Mouse (Mus musculus) cerebellum, postnatal 4 days (tissue): ENCODE measurements around the gene Homer3.

ENCODE experiments used
- DNase-seq, 2 experiments: peaks; one replicate each; pipeline ENCODE4 v3.0.0; 2022; ENCODE audit warnings: low spot score in 2 of 2, mixed read lengths in 1 of 2

Homer3 gene

DNA sequence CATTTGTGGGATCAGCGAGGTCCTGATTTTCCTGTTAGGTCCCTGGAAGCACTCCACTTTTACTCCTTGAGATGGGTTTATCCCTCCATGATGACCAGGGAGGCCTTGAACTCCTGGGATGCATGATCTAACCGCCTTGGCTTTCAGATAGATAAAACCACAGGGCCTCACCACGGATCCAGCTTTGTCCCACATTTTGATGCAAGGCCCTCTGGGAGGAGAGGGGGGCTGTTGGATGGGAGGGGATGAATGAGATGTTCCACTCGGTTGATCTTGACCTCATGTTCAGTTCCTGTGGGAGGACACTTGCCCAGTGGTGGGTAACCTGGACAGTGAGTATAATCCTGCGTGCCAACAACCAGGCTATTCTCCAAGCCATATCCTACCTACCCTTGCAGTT, 1.8 kb downstream of the Homer3 start:
- DNase-seq = no peak

DNA sequence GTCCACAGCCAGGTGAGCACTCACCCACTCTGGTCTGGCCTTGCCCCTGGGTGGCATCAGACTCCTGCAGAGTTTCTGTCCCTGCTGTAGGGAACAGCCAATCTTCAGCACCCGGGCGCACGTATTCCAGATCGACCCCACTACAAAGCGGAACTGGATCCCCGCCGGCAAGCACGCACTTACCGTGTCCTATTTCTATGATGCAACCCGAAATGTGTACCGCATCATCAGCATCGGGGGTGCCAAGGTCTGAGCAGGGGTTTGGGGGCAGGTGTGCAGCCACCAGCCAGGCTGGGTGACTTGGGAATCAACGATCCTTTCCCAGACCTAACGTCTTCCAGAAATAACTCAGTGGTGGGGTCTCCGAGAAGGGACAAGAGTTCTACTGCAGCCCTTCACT, 2.7 kb downstream of the Homer3 start:
- DNase-seq = no peak

DNA sequence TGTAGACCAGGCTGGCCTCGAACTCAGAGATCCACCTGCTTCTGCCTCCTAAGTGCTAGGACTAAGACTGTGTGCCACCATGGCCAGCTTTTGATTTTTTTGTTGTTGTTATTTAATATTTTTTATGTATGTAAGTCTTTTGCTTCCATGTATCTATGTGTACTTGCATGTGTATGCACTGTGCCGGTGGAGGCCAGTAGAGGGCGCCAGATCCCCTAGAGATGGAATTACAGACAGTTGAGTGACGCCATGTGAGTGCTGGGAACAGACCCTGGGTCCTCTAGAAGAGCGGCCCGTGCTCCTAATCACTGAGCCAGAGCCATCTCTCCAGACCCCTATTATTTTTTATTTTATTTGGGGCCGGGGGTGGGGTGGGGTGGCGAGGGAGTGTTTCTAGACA, 4.1 kb downstream of the Homer3 start:
- DNase-seq = no peak

DNA sequence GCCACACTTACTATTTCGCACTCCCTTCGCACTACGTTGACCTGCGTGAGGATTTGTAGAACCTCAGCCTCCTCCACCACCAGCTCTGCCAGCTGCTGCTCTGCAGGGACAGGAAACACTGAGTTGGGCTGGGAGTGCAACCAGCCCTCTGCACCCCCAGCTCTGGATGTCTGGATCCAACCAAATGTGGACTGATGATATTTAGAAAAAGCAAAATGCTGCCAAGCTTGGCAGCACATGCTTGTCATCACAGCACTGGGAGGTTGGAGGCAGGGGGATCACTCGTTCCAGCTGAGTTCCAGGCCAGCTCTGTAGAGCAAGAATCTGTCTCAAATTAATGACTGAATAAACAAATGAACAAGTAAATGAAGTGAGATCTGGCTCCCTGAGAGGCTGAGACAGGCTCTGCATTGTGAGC, 11.4 kb downstream of the Homer3 start:
- no peak for DNase-seq

DNA sequence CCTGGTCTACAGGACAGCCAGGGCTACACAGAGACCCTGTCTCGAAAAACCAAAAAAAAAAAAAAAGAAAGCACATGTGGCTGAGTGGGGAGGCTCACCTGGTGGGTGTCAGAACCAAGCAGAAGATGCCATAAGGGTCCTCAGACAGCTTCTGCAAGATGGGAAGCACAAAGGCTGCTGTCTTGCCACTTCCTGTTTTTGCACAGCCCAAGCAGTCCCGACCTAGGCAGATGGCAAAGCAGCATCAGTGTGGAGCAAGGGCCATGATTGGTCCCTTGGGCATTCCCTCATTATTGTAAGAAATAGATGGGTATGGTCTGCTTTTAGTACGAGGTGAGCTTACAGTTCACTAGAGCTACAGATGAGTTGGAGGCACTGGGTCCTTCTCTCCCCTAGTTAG, 18.3 kb downstream of the Homer3 start:
- DNase-seq = no peak

DNA sequence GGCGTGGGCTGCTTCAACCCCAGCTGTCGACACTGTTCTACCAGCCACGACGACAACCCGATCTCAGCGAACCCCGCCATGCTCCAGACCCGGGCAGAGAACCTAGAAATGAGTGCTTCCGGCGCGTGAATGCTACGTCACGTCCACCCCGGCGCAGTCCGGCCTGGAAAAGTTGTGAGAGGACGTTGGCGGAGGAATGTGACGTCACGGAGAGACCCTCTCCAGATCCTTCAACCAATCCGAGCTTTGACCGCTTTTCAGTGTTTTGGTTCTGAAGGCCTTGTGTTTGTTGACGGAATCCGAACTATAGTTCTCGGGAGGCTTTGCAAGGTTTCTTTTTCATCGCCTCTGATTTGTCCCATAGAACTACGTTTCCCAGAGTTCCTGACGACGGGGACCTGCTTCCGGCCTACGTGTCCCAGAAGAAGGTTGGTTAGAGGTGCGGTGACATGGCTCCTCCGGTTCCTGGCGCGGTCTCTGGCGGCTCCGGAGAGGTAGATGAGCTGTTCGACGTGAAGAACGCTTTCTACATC, 19.8 kb downstream of the Homer3 start, which contains the start of the genes Ddx49 and Cope:
Gene Ddx49 (minus strand): TSS at position 132 of the 533 bp plus-strand sequence.
Gene Cope (plus strand): TSS at position 161 of the 533 bp plus-strand sequence.
- DNase-seq = peak; percentile 83 to 91

DNA sequence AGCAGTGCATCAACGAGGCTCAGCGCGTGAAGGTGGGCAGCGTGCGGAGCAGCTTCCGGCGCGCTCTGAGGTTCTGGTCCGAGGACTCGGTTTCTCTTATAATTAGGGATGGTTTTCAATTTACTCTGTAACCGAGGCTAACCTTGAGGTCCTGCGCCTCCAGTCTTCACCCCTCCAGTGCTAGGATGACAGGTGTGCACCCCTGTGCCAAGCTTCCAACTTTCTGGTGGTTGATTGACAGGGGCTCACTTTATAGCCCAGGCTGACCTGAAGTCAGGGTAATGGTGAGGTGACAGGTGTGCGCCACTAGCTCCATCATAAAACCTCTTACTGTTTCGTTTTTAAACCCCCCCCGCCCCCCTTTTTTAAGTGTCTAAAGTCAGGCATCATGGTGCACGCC, 20.3 kb downstream of the Homer3 start:
- no peak for DNase-seq

DNA sequence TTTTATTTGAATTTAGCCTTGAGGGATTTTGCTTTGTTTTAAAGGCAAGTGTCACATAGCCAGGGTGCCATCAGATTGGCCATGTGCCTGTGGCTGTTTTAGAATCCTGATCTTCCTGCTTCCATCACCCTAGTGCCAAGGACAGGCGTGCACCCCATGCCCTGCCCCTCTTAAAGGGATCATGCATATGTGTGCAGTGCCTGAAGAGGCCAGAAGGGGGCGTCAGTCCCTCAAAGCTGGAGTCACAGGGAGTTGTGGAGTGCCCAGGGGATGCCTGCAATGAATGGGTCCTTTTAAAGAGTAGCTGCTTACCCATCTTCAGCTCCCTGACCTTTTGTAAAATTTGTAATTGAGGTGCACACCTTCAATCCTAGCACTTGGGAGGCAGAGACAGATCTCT, 26.7 kb downstream of the Homer3 start:
- peak in 1 of 2 experiments; percentile 53 for DNase-seq

DNA sequence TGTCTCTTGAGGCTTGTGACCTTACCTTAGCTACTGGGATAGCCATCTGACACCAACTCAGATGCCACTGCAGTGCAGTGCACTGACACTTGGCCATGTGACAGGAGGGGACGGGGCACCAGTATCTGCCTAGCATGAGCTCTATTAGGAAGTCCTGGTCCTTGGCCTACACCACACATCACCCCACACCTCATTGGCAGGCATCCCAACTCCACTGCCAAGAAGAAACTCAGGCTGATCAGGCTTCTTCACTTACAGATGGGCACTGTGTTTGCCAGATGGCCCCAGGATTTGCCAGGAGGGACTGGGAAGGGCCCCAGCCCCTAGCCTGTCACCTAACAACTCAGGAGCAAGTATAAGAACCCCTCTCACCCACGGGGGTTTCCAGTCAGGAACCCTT, 30.8 kb downstream of the Homer3 start:
- peak in 1 of 2 experiments; percentile 47 for DNase-seq

DNA sequence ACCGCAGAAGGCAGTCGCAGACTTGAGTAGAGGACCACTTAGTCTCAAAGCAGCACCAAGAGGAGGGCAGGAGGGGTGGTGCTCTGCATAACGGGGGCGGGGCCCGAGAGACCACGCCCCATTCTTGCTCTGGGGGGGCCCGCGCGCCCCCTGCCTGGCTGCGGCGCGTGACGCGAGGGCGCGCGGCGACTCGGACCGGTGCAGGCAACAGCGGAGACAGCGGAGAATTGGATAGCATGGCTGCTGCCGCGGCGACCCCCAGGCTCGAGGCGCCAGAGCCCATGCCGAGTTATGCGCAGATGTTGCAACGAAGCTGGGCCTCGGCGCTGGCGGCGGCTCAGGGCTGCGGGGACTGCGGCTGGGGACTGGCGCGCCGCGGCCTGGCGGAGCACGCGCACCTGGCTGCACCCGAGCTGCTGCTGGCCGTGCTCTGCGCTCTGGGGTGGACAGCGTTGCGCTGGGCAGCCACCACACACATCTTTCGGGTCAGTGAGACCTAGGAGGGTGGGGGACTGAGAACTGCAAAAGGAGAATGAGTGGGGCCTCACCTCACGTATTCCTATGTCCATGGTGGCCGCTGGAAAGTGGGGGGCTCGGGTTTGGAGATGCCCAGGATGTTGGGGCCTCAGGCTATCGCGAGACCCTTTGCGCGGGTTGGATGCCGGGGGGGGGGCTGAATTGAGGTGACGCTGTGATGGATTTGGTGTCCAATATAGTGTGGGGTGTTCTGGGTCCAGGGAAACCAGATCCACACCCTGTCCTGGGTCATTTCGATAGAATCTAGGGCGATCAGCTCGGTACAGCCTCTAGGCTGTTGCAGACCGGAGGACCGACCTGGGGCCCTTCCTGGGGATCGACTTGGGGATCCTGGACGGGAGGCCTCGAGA, 33.2 kb downstream of the Homer3 start, which contains the start of gene Cers1:
Gene Cers1 (plus strand): TSS at position 152 of the 887 bp plus-strand sequence.
- peak in 1 of 2 experiments; percentile 75 for DNase-seq

DNA sequence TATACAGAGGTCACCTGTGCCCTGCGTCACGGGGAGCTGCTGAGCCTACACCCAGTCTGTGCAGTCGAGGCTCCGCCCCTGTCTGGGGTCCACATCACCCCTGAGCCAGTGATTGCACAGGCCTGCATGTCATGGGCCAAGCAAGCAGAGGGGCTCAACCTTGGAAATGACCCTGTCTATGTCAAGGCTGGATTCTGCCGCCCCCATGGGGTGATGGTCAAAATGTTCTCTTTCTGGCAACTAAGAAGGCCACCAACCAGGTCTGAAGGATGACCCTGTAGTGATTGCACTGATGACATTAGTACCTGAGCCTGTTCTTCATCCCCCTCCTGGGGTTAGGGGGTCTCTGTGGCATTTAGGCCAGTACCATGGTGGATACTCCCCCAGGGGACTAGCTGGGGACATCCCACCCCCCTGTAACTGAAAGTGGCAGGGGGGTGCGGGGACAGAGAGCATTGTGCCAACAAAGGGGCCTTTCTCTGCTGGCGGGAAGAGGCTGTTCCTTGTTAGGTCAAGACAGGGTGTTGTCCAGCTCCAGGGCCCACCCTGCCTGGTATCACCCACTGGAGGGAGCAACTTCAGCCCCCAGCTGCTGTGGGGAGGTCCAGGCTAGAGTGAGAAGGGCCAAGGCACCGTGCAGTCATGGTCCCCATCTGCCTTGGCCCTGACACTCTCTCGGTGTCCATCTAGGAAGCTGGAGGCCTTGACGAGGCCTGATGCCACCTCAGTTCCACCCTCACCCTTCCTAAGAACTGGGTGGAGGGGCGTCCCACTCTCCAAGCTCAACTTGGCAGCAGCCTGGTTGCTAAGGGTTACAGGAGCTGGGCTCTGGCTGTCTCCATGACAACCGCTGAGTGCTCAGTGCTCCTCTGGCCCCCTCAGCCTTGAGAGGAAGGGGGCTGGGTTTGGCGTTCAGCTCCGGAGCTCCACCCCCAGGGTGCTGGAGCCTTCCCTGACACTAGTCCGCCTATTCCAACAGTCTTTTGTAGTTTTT, 34.2 kb downstream of the Homer3 start:
- DNase-seq = peak in 1 of 2 experiments; percentile 77

DNA sequence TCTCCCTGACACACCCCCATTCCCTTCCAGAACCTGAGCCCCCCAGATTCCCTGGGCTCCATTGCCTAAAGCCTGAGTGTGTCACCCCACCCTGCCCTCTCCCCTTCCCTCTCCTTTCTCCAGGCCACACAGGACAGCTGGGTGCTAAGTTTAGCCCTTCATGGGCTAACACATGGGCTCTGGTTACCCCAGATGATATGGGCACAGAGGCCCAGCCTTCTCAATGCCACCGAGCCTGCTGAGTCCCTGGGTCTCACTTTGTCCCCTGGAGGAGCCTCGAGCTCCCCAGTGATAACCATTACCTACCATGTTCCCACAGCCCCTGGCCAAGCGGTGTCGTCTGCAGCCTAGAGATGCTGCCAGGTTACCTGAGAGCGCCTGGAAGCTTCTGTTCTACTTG, 35.2 kb downstream of the Homer3 start:
- DNase-seq = no peak

DNA sequence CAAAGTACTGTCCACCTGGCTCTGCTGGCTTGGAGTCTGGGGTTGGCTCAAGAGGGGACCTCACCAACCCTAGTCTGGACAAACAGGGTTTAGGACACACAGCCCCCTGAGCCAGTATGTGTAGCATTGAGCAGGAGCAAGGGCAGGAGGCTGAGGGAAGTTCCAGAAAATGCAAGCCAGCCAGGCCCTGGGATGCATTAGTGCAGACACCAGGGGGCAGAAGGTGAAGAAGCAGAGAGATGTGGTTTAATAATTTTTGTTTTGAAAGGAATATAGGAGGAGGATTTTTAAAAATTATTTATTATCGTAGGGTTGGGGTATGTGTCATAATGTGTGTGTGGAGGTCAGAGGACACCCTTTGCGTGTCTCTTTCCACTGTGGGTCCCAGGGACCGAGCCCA, 41.1 kb downstream of the Homer3 start:
- no peak for DNase-seq

DNA sequence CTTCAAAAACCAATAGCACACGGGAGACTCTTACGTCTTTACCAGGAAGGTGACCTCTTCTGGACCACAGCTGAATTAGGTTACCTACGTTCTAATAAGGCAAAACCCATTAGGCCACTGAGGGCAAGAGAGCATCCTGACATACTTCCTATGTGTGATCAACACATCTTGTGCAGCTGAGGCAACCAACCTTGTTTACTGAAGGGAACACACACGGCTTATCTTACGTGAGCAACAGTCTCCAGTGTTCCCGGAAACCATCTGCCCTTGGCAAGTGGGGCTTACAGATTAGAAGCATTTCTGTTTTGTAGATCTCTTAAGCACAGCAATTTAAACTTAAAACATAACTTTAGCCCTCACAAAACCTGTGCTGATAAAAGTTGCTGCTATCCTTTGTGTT, 44.9 kb downstream of the Homer3 start:
- no peak for DNase-seq

DNA sequence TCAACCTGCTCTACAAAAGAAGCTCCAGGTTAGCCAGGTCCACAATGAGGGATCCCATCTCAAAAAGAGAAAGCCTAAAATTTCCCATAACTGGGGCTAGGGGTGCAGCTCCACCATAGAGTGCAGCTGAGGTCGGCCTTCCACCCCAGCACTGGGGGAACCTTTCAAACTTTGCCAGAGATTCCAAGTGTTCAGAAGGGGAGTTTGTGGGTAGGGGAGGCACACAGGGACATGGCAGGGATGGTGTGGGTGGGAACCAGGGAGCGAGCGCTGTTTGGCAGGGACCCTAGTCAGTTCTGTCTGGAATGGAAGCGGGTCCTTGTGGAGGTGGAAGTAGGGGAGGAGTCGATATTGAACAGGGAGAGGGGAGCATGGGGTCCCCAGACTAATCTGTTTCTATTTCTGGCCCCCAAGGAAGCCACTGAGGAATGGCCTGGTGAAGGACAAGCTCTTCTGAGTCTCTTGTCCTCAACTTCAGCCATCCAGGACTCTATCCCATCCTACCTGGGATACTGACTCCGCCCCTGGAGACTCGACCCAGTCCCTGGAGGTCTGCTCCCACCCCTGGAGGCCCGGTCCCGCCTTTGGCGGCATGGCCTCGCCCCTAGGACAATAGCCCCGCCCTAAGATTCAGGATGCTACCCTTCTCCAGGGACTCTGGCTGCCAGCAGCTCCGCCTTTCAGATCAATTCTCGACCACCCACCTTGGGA, 46.7 kb downstream of the Homer3 start, which contains the start of gene Gdf1:
Gene Gdf1 (plus strand): TSS at position 694 of the 711 bp plus-strand sequence.
- DNase-seq = no peak

DNA sequence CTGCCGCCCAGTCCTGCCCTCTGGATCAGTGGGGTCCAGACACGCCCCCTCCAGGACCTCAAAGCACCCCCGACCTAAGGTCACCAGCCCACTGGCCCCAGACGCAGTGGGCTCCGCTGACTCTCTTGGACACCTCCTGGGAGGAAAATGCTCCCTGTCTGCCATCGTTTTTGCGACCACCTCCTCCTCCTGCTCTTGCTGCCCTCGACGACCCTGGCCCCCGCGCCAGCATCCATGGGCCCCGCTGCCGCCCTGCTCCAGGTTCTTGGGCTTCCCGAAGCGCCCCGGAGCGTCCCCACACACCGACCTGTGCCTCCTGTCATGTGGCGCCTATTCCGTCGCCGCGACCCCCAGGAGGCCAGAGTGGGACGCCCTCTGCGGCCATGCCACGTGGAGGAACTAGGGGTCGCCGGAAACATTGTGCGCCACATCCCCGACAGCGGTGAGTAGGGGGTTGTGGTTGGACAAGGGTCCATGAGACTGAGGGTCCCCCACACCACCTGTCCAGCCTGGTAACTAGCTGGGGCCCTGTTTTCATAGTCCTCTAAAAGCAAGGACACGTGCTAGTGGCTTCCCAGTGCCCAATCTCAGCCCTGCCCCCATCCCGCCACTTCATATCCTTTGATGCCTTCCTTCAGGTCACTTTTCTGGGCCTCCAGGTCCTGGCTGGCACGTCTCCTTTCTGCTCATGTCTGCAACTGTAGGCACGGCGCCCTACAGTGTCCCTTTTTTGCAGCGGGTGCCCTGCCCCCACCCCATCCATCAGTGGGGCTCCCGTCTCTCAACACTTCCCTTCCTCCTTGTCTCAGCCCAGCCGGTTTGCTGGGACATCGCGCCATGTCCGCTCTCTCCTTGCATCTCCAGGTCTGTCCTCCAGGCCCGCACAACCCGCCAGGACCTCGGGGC, 47.5 kb downstream of the Homer3 start:
- DNase-seq = no peak

DNA sequence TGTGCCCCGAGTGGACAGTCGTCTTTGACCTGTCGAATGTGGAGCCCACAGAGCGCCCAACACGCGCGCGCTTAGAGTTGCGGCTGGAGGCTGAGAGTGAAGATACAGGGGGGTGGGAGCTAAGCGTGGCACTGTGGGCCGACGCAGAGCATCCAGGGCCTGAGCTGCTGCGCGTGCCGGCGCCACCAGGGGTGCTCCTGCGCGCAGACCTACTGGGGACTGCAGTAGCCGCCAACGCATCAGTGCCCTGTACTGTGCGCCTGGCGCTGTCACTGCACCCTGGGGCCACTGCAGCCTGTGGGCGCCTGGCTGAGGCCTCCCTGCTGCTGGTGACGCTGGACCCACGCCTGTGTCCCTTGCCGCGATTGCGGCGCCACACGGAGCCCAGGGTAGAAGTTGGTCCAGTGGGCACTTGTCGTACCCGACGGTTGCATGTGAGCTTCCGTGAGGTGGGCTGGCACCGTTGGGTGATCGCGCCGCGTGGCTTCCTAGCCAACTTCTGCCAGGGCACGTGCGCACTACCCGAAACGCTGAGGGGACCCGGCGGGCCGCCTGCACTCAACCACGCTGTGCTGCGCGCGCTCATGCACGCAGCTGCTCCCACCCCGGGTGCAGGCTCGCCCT, 48.2 kb downstream of the Homer3 start:
- peak; percentile 42 to 76 for DNase-seq

DNA sequence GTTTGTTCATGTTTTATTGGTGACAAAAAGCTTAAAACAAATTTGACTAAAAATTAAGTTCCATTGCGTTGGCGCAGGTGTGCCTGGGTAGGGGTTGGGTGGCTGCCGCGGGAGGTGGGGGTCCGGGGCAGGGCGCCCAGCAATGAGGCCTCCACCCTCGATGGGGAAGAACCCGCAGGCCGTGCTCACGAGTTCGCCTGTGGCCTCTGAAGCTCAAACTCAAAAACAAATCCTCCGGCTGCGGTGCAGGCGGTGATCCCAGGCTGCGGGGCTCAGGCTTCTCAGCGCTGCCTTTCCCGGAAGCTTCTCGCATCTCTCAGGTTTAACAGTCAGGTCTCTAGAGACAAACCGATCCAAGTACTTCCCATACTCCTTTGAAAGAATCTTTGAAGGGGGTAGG, 48.9 kb downstream of the Homer3 start:
- DNase-seq = no peak

DNA sequence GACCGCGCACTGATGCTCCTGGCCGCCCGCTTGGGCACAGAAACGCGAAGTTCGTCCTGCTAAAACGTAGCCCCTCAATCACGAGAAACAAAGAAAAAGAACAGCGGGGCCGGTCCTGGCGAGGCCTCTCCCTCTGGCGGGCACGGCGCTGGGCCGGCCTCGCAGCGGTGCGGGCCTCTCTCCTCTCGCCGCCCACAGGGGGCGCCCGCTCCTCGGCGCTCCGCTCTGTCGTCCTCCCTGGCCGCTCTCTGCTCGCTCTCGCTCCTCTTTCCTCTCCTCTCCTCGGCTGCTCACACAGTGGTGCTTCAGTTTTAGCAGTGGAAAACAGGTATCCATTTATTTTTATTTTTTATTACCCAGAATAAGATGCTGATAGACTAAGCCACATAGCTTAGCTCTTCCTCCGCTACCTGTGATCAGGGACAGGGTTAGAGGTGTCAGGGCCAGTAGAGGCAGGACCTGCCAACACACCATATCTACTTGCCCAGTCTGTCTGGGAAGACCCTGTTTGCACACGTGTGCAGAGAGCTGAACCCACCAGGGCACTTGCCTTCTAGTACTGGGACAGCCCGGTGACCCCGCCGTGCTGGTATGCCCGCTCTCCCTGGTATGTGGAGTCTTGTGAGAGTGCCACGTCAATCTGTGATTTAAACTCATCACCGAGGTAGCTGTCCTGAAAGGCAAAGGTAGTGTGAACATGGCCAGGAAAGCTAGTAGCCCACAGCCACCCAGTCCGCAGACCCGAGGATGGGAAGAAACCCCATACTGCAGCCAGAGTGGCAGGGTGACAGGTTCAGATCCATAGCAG, 49.6 kb downstream of the Homer3 start:
- peak; percentile 75 to 86 for DNase-seq
